Mouse (Mus musculus) kidney, postnatal 25 days (tissue): ENCODE results near the gene Btnl4.

Experiments used
- DNase-seq, 2 experiments: peaks; one replicate each; pipeline ENCODE4 v3.0.0; 2021; ENCODE audit warnings: mixed read lengths in 2 of 2

The Btnl4 gene

GRCm38 (mm10) chr17:34427597-34427996 lies 49.5 kb downstream of the Btnl4 start:
- no peak for DNase-seq

- DNase-seq: no peak
Measured at GRCm38 (mm10) chr17:34420014-34420413, 57.1 kb downstream of the Btnl4 start.
